Mouse (Mus musculus): ENCODE measurements around the gene Trim2.

- TF ChIP-seq CTCF (IDR thresholded peaks at IDR 0.05; ENCODE audit: borderline replicate concordance, extremely low read depth, insufficient read depth, insufficient read length) = no peak
- TF ChIP-seq POLR2A (IDR thresholded peaks at IDR 0.05; ENCODE audit: borderline replicate concordance, extremely low read depth, insufficient read depth, insufficient read length, poor library complexity, severe bottlenecking) = no peak
Measured at GRCm38 (mm10) chr3:84349771-84350170, 43.1 kb upstream of the Trim2 start.
